Mouse (Mus musculus): ENCODE results near the gene Cd96.
"Not testable (repeated sequence)": the region's sequence is repeated elsewhere in the genome, so short reads cannot be mapped to it uniquely, and the experiment has no call there.

Gene Cd96

GRCm38 (mm10) chr16:46120020-46120419, at the start of gene Cd96:
Gene Cd96, minus strand, starts transcription at chr16:46120251.
- DNase-seq (ENCODE audit: low spot score): no peak

GRCm38 (mm10) chr16:46166971-46167370, 46.9 kb upstream of the Cd96 start:
- no peak for DNase-seq (ENCODE audit: low spot score)

GRCm38 (mm10) chr16:46165305-46165704, 45.3 kb upstream of the Cd96 start:
- no peak for DNase-seq (ENCODE audit: low spot score)

GRCm38 (mm10) chr16:46154832-46155231, 34.8 kb upstream of the Cd96 start, which contains the start of gene Gm4737:
Gene Gm4737, minus strand, starts transcription at chr16:46155077.
- not testable (repeated sequence) for DNase-seq (ENCODE audit: low spot score)

GRCm38 (mm10) chr16:46151141-46151540, 31.1 kb upstream of the Cd96 start:
- DNase-seq (ENCODE audit: low spot score): no peak

GRCm38 (mm10) chr16:46148661-46149341, 28.8 kb upstream of the Cd96 start:
- DNase-seq (ENCODE audit: low spot score): no peak

GRCm38 (mm10) chr16:46146962-46147361, 26.9 kb upstream of the Cd96 start:
- no peak for DNase-seq (ENCODE audit: low spot score)

GRCm38 (mm10) chr16:46122238-46122637, 2.2 kb upstream of the Cd96 start:
- no peak for DNase-seq (ENCODE audit: low spot score)

GRCm38 (mm10) chr16:46121420-46121819, 1.4 kb upstream of the Cd96 start:
- no peak for DNase-seq (ENCODE audit: low spot score)

GRCm38 (mm10) chr16:46120607-46121006, 556 bp upstream of the Cd96 start:
- no peak for DNase-seq (ENCODE audit: low spot score)

- no peak for DNase-seq (ENCODE audit: low spot score)
Observed at GRCm38 (mm10) chr16:46117645-46118044, 2.4 kb downstream of the Cd96 start.

GRCm38 (mm10) chr16:46114727-46115126, 5.3 kb downstream of the Cd96 start:
- DNase-seq (ENCODE audit: low spot score): no peak

GRCm38 (mm10) chr16:46109536-46109935, 10.5 kb downstream of the Cd96 start:
- no peak for DNase-seq (ENCODE audit: low spot score)

- no peak for DNase-seq (ENCODE audit: low spot score)
Observed at GRCm38 (mm10) chr16:46107431-46107830, 12.6 kb downstream of the Cd96 start.

- DNase-seq (ENCODE audit: low spot score): no peak
Observed at GRCm38 (mm10) chr16:46104491-46104890, 15.6 kb downstream of the Cd96 start.

- no peak for DNase-seq (ENCODE audit: low spot score)
Observed at GRCm38 (mm10) chr16:46101748-46102147, 18.3 kb downstream of the Cd96 start.

- DNase-seq (ENCODE audit: low spot score): peak; percentile 47
Observed at GRCm38 (mm10) chr16:46100286-46100685, 19.8 kb downstream of the Cd96 start.

- peak; percentile 41 for DNase-seq (ENCODE audit: low spot score)
Observed at GRCm38 (mm10) chr16:46097421-46097820, 22.6 kb downstream of the Cd96 start.

- DNase-seq (ENCODE audit: low spot score): peak; percentile 47
Observed at GRCm38 (mm10) chr16:46094478-46094877, 25.6 kb downstream of the Cd96 start.

- no peak for DNase-seq (ENCODE audit: low spot score)
Observed at GRCm38 (mm10) chr16:46092935-46093334, 27.1 kb downstream of the Cd96 start.

GRCm38 (mm10) chr16:46086874-46087473, 33.1 kb downstream of the Cd96 start:
- DNase-seq (ENCODE audit: low spot score): no peak

- DNase-seq (ENCODE audit: low spot score): no peak
Observed at GRCm38 (mm10) chr16:46068000-46068399, 52.1 kb downstream of the Cd96 start.

- DNase-seq (ENCODE audit: low spot score): no peak
Observed at GRCm38 (mm10) chr16:46063278-46063677, 56.8 kb downstream of the Cd96 start.

- DNase-seq (ENCODE audit: low spot score): no peak
Observed at GRCm38 (mm10) chr16:46046906-46047305, 73.1 kb downstream of the Cd96 start.

Data from urinary bladder, postnatal 14 days (tissue).